Mouse (Mus musculus) limb, embryonic 11.5 days (tissue): ENCODE results near the gene Cbln3. TPM values are rescaled to one million over a fixed set of nuclear protein-coding genes. Genes with fewer than 3 reads are reported as not detected.

Source experiments
- ATAC-seq: fragments of 200-750 bp; cut with Nextera tagmentation; 2 replicates; pipeline ENCODE4 v1.8.0; 2017; ENCODE audit warnings: low read depth; ENCODE audit not compliant: insufficient number of reproducible peaks, low FRiP score, low TSS enrichment
- DNase-seq: peaks from one replicate; pipeline ENCODE4 v3.0.0-alpha.2; 2015; ENCODE audit warnings: low spot score
- H3K27ac ChIP-seq: fragments of 300-500 bp; sonication (generic); replicated peaks from 2 replicates; pipeline ENCODE4 v1.5.1; 2014; ENCODE audit warnings: low read depth, mild to moderate bottlenecking, low read length
- H3K27me3 ChIP-seq: fragments of 300-500 bp; sonication (generic); 2 replicates; pipeline ENCODE4 v1.6.1; 2014; ENCODE audit warnings: mild to moderate bottlenecking, low read length, mixed read lengths; ENCODE audit not compliant: control insufficient read depth, insufficient read depth
- H3K36me3 ChIP-seq: fragments of 300-500 bp; sonication (generic); 2 replicates; pipeline ENCODE4 v1.6.1; 2014; ENCODE audit warnings: mild to moderate bottlenecking, low read length, moderate library complexity, mixed read lengths; ENCODE audit not compliant: control insufficient read depth, insufficient read depth
- H3K4me1 ChIP-seq: fragments of 300-500 bp; sonication (generic); 2 replicates; pipeline ENCODE4 v1.6.1; 2014; ENCODE audit warnings: low read length, mixed read lengths; ENCODE audit not compliant: control insufficient read depth, insufficient read depth
- H3K4me2 ChIP-seq: fragments of 300-500 bp; sonication (generic); 2 replicates; pipeline ENCODE4 v1.6.1; 2014; ENCODE audit warnings: low read depth, mild to moderate bottlenecking, moderate library complexity; ENCODE audit not compliant: severe bottlenecking
- H3K4me3 ChIP-seq: fragments of 300-500 bp; sonication (generic); 2 replicates; pipeline ENCODE4 v1.5.1; 2014; ENCODE audit warnings: low read depth, low read length
- H3K9ac ChIP-seq: fragments of 300-500 bp; sonication (generic); 2 replicates; pipeline ENCODE4 v1.6.1; 2014; ENCODE audit warnings: mild to moderate bottlenecking, low read length
- H3K9me3 ChIP-seq: fragments of 300-500 bp; sonication (generic); 2 replicates; pipeline ENCODE4 v1.6.1; 2016; ENCODE audit warnings: low read length; ENCODE audit not compliant: control insufficient read depth
- WGBS: fragments of 180-500 bp; shearing (Covaris S2); extraction: QIAGEN DNeasy Blood & Tissue Kit; methylation state at CpG from one replicate; pipeline ENCODE4 v1.1.7; 2014; 5-methylcytosine and 5-hydroxymethylcytosine counted together
- polyA plus RNA-seq: library from polyadenylated mRNA; unstranded; fragments of >200 nt; fragmentation: Nextera tagmentation; extraction: Ambion mirVana; gene quantifications from 2 replicates; pipeline ENCODE4 v1.2.1, GENCODE M21; 2014

The Cbln3 gene
- polyA plus RNA-seq, 1 experiment from 2014 or later = 0.27 TPM

- H3K27ac ChIP-seq = no peak overlapping the region
- WGBS = 65% methylated on average over 9 of the region's 9 CpGs
- H3K4me2 ChIP-seq = no peak overlapping the region
- no peaks in the 10 kb centered on the region for H3K27me3 ChIP-seq
- no peaks in the 10 kb centered on the region for H3K4me1 ChIP-seq
- H3K36me3 ChIP-seq = no peaks in the 10 kb centered on the region
- DNase-seq = no peak
- H3K9ac ChIP-seq = no peak overlapping the region
- H3K9me3 ChIP-seq = no peaks in the 10 kb centered on the region
- no peak for ATAC-seq
- H3K4me3 ChIP-seq = no peak overlapping the region
Observed at GRCm38 (mm10) chr14:55845506-55846294, 38.5 kb downstream of the Cbln3 start.

GRCm38 (mm10) chr14:55842794-55843193, 41.4 kb downstream of the Cbln3 start:
- 72% methylated on average over 4 of the region's 4 CpGs for WGBS
- H3K9me3 ChIP-seq = no peaks in the 10 kb centered on the region
- H3K27ac ChIP-seq = no peak overlapping the region
- H3K4me1 ChIP-seq = peaks cover 2% of the 10 kb centered on the region; the same call in 1 of the 2 replicates
- no peak overlapping the region for H3K4me2 ChIP-seq
- no peak overlapping the region for H3K4me3 ChIP-seq
- H3K27me3 ChIP-seq = no peaks in the 10 kb centered on the region
- DNase-seq (no peak), ATAC-seq (no peak)
- H3K9ac ChIP-seq = no peak overlapping the region
- H3K36me3 ChIP-seq = no peaks in the 10 kb centered on the region

GRCm38 (mm10) chr14:55840853-55841366, 43.3 kb downstream of the Cbln3 start:
- H3K4me1 ChIP-seq = peaks cover 5% of the 10 kb centered on the region; the same call in 1 of the 2 replicates
- no peak for ATAC-seq
- H3K9me3 ChIP-seq = no peaks in the 10 kb centered on the region
- H3K4me3 ChIP-seq = no peak overlapping the region
- no peaks in the 10 kb centered on the region for H3K27me3 ChIP-seq
- no peak for DNase-seq
- H3K4me2 ChIP-seq = no peak overlapping the region
- H3K9ac ChIP-seq = no peak overlapping the region
- no peak overlapping the region for H3K27ac ChIP-seq
- 68% methylated on average over 4 of the region's 4 CpGs for WGBS
- no peaks in the 10 kb centered on the region for H3K36me3 ChIP-seq

GRCm38 (mm10) chr14:55838740-55839139, 45.5 kb downstream of the Cbln3 start:
- Histone ChIP-seq H3K4me3 (no peak overlapping the region), H3K27me3 (no peaks in the 10 kb centered on the region), H3K4me2 (no peak overlapping the region), H3K4me1 (peaks cover 19% of the 10 kb centered on the region; the same call in 1 of the 2 replicates), H3K9ac (no peak overlapping the region), H3K27ac (no peak overlapping the region), H3K9me3 (no peaks in the 10 kb centered on the region), H3K36me3 (no peaks in the 10 kb centered on the region)
- DNase-seq (no peak), ATAC-seq (no peak)
- 86% methylated on average over 4 of the region's 4 CpGs for WGBS

GRCm38 (mm10) chr14:55838312-55838711, 45.9 kb downstream of the Cbln3 start:
- Histone ChIP-seq H3K9ac (no peak overlapping the region), H3K4me1 (peaks cover 19% of the 10 kb centered on the region; the same call in 1 of the 2 replicates), H3K4me2 (no peak overlapping the region), H3K4me3 (no peak overlapping the region), H3K9me3 (no peaks in the 10 kb centered on the region), H3K36me3 (no peaks in the 10 kb centered on the region), H3K27me3 (no peaks in the 10 kb centered on the region), H3K27ac (no peak overlapping the region)
- DNase-seq = no peak
- no peak for ATAC-seq
- WGBS = 95% methylated on average over 5 of the region's 5 CpGs

GRCm38 (mm10) chr14:55834808-55835533, 49.2 kb downstream of the Cbln3 start:
- H3K4me2 ChIP-seq = no peak overlapping the region; the same call in 1 of the 2 replicates
- H3K4me3 ChIP-seq = no peak overlapping the region
- no peak overlapping the region for H3K9ac ChIP-seq
- ATAC-seq (no peak), DNase-seq (no peak)
- 81% methylated on average over 5 of the region's 5 CpGs for WGBS
- H3K36me3 ChIP-seq = peaks cover 5% of the 10 kb centered on the region; the same call in 1 of the 2 replicates
- H3K4me1 ChIP-seq = peaks cover 18% of the 10 kb centered on the region; the same call in 1 of the 2 replicates
- H3K9me3 ChIP-seq = no peaks in the 10 kb centered on the region
- no peak overlapping the region for H3K27ac ChIP-seq
- H3K27me3 ChIP-seq = no peaks in the 10 kb centered on the region

GRCm38 (mm10) chr14:55833126-55833525, 51.1 kb downstream of the Cbln3 start:
- Histone ChIP-seq H3K36me3 (peaks cover 9% of the 10 kb centered on the region; the same call in 1 of the 2 replicates), H3K9ac (no peak overlapping the region), H3K4me1 (peaks cover 20% of the 10 kb centered on the region), H3K4me2 (no peak overlapping the region), H3K27ac (no peak overlapping the region), H3K4me3 (no peak overlapping the region), H3K9me3 (no peaks in the 10 kb centered on the region), H3K27me3 (no peaks in the 10 kb centered on the region)
- DNase-seq (no peak), ATAC-seq (no peak)
- WGBS = 78% methylated on average over 4 of the region's 4 CpGs

- H3K4me3 ChIP-seq = no peak overlapping the region
- DNase-seq = no peak
- ATAC-seq = no peak
- H3K9me3 ChIP-seq = no peaks in the 10 kb centered on the region
- 79% methylated on average over 4 of the region's 4 CpGs for WGBS
- H3K27ac ChIP-seq = no peak overlapping the region
- H3K27me3 ChIP-seq = no peaks in the 10 kb centered on the region
- peaks cover 26% of the 10 kb centered on the region for H3K4me1 ChIP-seq
- H3K36me3 ChIP-seq = peaks cover 9% of the 10 kb centered on the region; the same call in 1 of the 2 replicates
- no peak overlapping the region for H3K4me2 ChIP-seq
- no peak overlapping the region for H3K9ac ChIP-seq
Observed at GRCm38 (mm10) chr14:55830331-55830730, 53.9 kb downstream of the Cbln3 start.
